Mouse (Mus musculus) brain, embryonic 14.5 days (tissue): Measurements from ENCODE around the gene Ptpra.

ENCODE experiments used
- CTCF ChIP-seq: fragments of 200-500 bp; IDR thresholded peaks from 2 replicates; pipeline ENCODE4 v1.5.1; 2012; ENCODE audit warnings: inconsistent platforms, mild to moderate bottlenecking, moderate library complexity, borderline replicate concordance; ENCODE audit not compliant: insufficient read depth, insufficient read length; ENCODE audit errors: extremely low read depth
- POLR2A ChIP-seq: fragments of 200-500 bp; IDR thresholded peaks from 2 replicates; pipeline ENCODE4 v1.6.1; 2012; ENCODE audit warnings: mild to moderate bottlenecking, inconsistent platforms, borderline replicate concordance; ENCODE audit not compliant: poor library complexity, insufficient read depth, insufficient read length, severe bottlenecking; ENCODE audit errors: extremely low read depth

DNA sequence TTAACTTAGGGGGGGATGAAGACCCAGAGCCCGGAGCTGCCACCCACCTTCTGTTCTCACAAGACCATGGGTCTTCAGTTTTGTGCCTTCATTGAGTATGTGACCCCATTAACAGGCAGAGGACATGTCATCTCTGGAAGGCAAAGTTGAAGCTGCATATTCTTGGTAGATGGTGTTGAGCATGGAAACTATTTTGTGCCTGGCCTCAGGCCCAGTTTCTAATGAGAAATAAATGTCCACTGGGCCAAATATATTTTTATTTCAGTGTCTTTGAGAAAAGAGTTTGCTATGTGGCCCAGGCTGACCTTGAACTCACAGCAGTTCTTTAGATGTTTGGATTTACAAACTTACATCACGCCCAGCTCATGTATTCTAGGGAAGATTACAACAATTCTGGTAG is 139.7 kb downstream of the Ptpra start:
- no peak for TF ChIP-seq CTCF
- TF ChIP-seq POLR2A = no peak
